Mouse (Mus musculus): ENCODE data around the gene Pptc7.

Pptc7 gene

DNA sequence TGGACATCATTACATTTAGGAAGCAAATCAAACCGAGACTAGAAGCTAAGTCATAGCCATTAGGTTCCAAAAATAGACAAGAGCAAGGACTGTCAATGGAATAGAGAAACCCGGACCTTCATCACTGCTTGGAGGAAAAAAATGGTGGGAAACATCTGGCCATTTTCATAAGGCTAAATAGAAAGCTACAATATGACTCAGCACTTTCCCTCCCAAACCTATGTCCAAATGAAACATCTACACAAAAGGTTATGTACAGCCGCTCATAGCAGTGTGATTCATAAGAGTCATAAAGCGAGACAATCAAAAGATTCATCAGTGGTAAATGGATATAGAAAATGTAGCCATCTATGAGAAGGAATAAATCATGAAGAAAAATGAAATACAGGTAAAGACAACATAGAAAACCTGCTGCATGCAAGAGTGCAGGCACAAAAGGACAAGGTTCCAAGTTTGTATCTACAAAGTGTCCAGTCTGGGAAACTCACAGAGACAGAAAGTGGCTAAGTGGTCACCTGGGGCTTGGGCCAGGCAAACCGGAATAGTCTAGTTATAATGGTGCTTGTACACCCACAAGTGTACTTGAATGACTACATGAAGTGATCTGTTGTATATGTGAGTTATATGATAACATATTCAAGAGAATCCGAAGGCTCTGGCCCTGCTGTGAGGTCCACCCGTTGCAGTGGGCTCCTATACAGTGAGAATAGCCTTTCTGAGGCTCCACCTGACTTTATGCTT, 52.6 kb downstream of the Pptc7 start:
- no peak for DNase-seq

DNA sequence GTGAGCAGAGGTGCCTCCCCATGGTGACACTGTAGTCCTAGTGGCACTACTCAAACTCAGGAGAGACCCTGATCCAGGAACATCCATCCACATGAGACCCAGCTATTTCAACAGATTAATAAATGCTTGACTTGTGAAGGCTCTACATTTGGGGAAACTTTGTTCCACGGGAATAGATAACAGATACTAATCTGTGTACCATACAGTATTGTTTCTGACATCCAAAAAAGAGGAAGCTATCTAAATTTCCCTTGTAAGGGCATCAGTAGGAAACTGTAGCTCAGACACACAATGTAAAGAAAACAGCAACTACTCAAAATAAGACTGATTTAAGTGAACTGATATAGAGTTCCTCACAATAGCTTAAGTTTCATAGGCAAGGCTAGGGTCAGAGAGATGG, 58.7 kb downstream of the Pptc7 start:
- DNase-seq, result no peak

DNA sequence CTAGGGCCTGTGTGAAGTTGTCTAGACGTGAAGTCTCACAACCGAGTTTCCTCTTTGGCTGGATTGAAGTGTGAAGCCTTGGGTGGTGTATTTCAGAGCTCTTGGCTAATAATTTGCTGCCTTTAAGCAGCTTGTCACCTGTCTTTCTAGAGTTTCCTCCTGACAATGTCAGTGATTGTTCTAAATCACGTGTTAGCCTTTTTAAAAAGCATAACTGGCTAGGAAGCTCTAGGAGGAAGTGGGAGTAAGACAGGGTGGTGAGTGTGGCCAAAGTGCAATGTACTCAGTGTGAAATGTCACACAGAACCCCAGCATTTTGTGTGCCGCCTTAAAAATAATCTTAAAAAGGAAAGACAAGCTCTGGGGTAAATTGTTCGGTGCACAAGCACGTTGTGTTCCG, 59.6 kb downstream of the Pptc7 start:
- no peak for DNase-seq

DNA sequence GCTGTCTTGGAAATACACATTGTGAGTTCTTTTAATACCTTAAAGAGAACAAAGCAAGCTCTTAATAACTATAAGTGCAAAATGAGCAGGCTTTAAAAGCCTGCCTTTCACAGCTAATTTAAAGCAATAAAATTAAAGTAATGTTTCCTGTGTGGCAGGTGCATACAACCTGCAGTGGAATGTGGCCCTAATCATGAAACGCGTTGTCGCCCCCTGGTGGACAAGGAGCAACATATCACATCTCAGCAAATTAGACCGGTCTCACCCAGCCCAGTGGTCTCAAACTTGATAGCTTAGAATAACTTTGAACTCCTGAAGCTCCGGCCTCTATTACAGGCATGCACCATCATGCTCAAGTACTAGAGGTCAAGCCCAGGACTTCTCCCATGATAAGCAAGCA, 60.1 kb downstream of the Pptc7 start:
- DNase-seq, result peak; percentile 86 to 87

DNA sequence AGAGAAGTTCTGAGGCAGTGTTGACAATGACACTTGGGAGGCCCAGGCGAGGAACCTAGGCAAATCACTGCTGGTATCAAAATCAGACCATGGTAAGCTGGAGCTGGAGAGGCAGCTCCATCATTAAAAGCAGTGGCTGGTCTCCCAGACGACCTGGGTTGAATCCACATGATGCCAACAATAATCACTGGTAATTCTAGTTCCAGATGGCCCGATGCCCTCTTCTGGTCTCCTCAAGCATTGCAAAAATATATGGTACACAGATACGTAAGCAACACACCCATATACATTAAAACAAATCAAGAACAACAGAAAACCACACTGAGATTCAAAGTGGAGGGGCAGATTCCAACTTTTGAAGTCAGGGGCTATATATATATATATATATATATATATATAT, 61.6 kb downstream of the Pptc7 start:
- DNase-seq, result no peak

GRCm38 (mm10) chr5:122353807-122354491, 69.8 kb downstream of the Pptc7 start, which contains the start of the genes Rad9b and Vps29:
TSS of gene Rad9b (minus strand) at chr5:122354233.
TSS of gene Vps29 (plus strand) at chr5:122354369.
- peak; percentile 99 to 100 for DNase-seq

- DNase-seq, result no peak
These were observed 70.4 kb downstream of the Pptc7 start for GRCm38 (mm10) chr5:122354492-122355067.

DNA sequence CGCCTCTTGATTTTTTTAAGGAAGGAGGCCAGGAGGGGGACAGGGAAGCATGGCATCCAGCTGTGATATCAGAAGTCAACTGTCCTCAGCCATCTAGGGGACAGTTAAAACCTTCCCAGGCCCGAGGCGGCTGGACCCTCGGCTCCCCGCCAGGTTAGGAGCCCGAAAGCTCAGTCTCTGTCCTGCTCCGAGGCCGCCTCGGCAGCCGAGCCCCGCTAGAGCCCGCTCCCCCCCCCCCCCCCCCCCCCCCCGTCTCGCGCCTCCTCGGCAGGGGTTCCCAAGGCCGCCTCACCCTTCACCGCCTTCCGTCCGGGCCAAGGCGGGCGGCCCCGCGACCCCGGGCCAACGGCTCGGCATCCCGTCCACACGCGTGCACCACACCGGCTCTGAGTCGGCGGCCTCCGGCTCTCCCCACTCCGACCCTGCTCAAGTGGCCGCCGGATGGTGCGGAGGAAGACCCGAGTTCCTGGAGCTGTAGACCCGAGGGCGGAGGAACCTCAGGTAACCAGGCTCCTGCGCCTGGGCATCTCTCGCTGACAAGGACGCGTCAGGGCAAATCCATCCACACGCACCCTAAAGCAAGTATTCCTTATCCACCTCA, 87.5 kb downstream of the Pptc7 start, which contains the start of gene Gpn3:
TSS of gene Gpn3 (plus strand) at position 286 of the 601 bp plus-strand sequence.
- no peak for DNase-seq

DNA sequence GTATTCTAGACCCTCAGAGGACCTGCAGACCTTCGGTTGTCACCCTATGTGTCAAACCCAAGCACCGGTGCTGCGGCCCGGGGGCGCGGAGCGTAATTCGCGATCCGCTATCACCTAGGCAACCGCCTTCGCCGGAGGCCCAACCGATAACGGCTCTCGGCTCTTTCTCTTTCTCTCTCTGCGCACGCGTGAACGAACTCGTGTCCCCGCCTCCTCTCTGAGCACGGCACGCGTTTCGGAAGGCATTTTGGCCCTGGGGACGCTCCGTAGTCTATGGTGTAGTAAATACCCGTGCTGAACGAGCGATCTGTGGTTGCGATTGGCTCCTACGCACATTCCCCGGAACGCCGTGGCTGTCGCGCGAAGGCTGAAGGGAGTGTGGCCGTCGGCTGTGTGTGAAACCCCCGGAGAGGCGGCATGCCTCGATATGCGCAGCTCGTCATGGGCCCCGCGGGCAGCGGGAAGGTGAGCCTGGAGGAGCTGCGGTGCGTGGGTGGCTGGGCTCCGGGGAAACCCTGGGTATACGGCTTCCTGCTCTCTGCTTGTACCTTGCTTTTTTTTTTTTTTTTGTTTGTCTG, 88.1 kb downstream of the Pptc7 start, which contains the start of gene Fam216a:
TSS of gene Fam216a (minus strand) at position 173 of the 578 bp plus-strand sequence.
- peak; percentile 99 to 100 for DNase-seq

DNA sequence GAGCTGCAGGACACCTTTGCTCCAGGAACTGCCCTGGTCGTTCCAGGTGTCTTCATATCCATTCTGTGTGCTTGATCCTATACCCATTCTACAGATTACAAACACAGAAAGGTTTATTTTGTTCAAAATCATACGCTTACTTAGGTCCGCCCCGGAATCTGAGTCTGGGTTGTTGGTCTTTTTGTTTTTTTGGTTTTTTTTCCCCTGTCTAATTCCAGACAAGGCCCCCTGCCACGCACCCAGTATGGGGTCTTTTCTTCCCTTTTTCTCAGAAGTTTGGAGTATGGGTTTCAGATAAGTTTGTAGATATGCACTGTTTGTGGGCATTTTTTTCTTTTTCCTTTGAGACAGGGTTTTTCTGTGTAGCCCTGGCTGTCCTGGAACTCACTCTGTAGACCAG, 88.7 kb downstream of the Pptc7 start:
- no peak for DNase-seq

All from kidney, postnatal 4 days (tissue).